Mouse (Mus musculus) yolk sac, embryonic 10.5 days (tissue): ENCODE results near the gene Ssx2ip.

Source experiments
- DNase-seq: peaks from one replicate; pipeline ENCODE4 v3.0.0-alpha.2; 2017; ENCODE audit warnings: low spot score

The Ssx2ip gene

DNA sequence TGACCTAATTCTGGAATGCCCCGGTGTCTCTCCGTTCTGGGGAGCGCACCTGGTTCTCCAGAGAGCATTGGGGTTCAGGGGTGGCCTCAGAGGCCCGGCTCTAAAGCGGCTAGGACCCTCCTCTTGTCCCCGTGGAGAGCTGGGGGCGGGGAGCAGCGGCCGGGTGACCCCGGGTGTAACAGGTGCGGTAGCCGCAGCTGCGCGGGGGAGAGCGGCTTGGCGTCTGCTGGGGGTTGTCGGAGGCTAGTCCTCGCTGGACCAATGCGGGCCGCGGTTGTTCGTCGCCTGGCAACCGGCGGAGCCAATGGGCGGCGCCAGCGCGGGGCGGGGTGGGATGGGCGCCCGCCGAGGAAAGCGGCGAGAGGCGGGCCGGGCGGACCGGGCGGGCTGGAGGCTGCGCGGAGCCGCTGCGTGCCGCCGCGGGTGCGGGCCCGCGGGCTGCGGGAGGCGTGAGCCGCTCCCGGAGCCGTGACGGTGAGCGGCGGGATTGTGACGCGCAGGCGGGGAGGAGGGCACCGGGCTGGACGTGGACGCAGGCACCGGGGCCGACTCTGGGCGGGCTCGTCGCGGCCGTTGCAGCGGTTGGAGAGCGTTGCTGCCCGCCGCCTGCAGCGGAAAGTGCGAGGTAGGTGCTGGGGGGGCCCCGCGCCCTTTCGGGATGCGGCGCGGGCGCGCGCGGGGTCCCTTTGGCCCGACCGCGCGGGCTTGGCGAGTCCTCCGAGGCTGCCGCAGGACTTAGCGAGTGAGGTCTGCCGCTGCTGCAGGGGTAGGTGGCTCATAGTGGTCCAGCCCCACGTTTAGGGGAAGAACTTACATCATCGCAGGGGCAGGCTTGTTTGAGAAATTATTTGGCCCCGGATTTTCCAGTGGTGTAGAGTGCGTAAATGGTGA lies at the start of gene Ssx2ip:
Gene Ssx2ip, plus strand, starts transcription at position 332 of the 891 bp plus-strand sequence.
- DNase-seq: peak; percentile 95

GRCm38 (mm10) chr3:146355146-146355545 lies 49.3 kb upstream of the Ssx2ip start:
- DNase-seq: no peak

DNA sequence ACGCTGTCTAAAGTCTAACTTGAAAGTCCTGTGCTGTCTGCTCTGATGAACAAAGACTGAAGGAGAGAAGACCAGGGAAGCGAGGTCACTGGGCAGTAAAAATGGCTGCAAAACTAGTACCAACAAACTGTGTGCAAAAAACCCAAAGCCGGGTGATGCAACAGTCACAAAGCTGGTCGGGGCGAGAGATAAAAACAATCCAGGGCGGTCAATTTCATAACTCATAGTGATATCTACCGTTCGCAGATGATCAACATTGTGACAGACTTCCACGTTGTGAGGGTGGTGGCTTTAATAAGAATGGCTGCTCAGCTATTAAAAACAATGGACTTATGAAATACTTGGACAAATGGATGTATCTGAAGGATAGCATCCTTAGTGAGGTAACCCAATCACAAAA lies 39.0 kb upstream of the Ssx2ip start:
- DNase-seq: no peak

- DNase-seq: no peak
These were observed 37.4 kb upstream of the Ssx2ip start for GRCm38 (mm10) chr3:146367058-146367457.

DNA sequence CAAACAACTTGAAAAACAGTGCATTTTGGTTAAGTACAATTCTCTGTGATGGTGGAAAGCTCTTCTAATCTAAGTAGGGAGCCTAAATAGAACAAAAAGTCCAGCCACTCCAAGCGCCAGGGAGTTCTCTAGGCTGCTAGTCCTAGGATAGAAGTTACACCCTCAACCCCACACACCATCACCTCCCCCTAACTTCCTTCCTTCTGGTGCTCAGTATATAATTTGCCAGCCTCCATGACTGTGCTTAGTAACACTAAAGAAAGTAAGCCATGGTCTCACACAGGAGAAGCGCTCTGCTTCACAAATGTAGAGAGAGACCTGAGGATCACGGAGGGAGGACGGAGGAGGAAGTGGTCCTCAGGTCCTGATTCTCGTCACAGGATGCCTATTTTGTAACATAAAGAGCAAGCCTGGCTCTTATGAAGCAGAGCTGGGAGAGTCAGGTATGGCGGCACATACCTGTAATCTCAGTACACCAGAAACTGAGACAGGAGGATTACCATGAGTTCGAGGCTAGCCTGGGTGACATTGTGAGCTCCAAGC lies 33.8 kb upstream of the Ssx2ip start:
- no peak for DNase-seq

DNA sequence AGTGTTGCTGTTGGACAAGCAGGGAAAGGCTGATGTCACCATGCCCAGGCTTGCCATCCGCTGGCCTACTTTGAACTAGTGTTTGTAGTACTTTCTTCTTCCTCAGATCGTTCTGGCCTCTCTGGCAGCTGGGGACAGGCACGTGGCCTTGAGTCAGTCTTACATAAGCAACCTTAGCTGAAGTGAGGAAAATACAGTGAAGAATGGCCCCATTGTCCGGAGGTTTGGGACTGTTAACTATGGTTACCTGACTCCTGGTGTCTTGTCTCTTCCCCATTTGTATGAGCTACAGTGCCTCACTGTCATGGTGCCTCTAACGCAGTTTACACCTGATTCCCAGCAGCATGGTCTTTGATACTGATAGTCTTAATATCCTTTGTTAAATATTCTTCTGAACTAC lies 33.2 kb upstream of the Ssx2ip start:
- DNase-seq: no peak

GRCm38 (mm10) chr3:146374596-146375175 lies 29.8 kb upstream of the Ssx2ip start:
- no peak for DNase-seq

DNA sequence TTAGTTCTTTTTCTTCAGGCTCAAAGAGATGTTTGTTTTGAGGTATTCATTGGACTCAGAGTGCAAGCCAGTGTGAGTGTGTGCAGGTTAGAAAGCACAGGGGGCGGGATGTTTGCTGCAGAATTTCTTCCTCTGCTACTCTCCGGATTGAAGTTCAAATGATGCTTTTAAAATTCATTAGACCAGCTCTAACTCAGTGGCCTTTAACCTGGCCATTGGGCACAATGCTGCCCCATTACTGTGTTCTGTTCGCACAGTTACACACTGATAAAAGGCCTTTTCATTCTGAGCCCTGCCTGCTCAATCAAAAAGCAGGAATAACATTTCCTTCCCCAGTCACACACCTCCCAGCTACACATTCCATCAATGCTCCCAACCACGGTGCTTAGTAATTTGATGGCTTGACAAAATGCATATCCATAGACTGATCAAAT lies 29.2 kb upstream of the Ssx2ip start:
- DNase-seq: no peak

- DNase-seq: no peak
These were observed 27.9 kb upstream of the Ssx2ip start for GRCm38 (mm10) chr3:146376337-146377130.

- DNase-seq: no peak
These were observed 27.2 kb upstream of the Ssx2ip start for GRCm38 (mm10) chr3:146377216-146377615.

GRCm38 (mm10) chr3:146378753-146379152 lies 25.7 kb upstream of the Ssx2ip start:
- peak; percentile 11 for DNase-seq

GRCm38 (mm10) chr3:146379740-146380466 lies 24.5 kb upstream of the Ssx2ip start:
- DNase-seq: peak; percentile 9

- DNase-seq: no peak
These were observed 23.6 kb upstream of the Ssx2ip start for GRCm38 (mm10) chr3:146380874-146381273.

GRCm38 (mm10) chr3:146381471-146381870 lies 23.0 kb upstream of the Ssx2ip start:
- DNase-seq: no peak

DNA sequence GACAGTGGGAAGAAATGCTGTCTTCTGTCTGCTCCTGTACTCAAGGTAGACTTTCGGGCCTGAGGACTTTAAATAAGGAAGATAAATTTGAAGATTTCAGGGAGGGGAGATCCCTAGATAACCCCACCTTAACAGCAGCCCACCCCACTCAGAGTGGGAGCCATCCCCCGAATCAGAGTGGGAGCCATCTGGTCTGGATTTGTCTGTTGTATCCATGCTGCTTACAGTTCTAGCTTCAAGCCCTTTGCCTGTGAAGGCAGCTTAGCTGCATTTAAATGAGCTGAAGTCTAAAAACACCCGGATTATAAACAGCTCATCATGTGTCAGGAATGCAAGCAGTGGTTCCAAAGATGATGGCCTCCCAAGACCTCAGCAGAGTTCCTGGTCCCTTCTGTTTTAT lies 17.6 kb upstream of the Ssx2ip start:
- DNase-seq: no peak

- no peak for DNase-seq
These were observed 11.7 kb upstream of the Ssx2ip start for GRCm38 (mm10) chr3:146392656-146393321.

DNA sequence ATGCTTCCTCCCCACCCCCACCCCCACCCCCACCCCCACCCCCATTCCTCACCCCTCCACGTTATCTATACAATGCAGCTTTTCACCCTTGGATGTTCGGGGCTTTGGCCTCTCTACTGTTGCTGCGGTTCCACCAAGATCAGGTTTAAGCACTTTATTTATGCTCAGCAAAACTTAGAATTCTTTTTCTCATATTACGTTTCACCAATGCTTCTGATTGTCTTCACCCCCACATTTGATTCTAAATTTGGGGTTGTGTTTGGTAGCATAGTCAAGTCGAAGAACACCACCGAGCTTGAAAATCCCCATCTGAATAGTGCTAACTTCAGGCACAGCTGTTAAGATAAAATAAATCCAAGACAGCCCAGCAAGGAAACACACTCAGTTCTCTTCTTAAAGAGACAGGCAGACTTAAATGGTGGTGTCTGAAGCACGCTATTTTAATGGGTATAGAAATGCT lies 10.8 kb upstream of the Ssx2ip start:
- no peak for DNase-seq

DNA sequence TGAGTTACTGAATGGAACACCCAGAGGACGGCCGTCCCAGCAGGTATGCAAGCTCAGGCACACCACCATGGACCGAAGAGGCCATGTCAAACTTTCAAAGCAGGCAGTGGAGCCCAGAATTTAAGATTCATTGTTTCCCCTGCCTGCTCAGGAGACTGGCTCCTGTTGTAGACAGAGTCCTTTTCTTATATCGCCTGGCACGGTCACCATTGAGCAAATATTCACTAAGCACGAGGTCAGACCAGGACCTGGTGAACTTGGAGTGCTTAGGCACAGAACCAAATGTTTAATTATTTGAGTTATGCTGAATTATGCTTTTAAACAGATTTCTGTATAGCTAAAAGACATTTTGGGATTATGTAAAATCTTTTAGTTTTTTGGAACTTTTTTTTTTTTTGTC lies 8.2 kb upstream of the Ssx2ip start:
- no peak for DNase-seq

DNA sequence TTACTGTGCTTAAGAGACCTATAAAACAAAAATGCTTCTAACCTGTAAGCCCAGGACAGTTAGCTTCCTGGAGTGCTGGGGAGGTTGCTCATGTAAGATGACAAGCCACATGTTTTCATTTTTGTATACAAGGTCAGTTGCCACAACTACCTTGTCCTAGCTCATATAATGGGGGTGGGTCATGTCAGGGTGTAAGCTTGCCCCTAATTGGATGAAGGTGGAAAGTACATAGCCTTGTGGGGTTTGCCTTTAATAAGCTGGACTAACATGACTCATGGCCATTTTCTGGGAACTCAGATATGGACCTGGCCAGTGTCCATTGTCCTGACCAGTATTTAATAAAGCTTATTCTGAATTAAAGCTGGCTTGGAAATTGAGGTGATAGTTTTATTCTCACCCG lies 7.5 kb upstream of the Ssx2ip start:
- DNase-seq: no peak

DNA sequence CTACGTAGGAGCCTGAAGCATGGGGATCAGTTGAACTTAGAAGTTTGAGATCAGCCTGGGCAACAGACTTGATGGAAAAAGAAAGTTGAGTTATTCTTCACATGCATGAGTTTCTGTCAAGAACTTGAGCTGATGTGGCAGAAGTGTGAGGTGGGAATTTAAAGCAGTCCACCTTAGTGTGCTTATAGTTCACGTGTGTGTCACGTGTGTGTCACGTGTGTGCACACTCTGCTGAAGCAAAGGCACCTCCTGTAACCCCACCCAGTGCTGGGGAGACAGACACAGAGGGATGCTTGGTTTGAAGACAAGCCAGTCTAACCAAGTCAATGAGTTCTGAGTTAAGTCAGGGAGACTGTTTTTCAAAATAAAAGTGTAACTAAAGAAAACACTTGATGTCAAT lies 6.6 kb upstream of the Ssx2ip start:
- no peak for DNase-seq

- no peak for DNase-seq
These were observed 5.2 kb upstream of the Ssx2ip start for GRCm38 (mm10) chr3:146399203-146399602.
